Mouse (Mus musculus) kidney, adult 18-20 months (tissue): ENCODE measurements around the gene Rtl3.

Experiments used
- DNase-seq: peaks from one replicate; pipeline ENCODE4 v3.0.0; 2021

Gene Rtl3

GRCm38 (mm10) chrX:106840409-106840808, at the start of gene Rtl3:
Rtl3 (minus strand) TSS chrX:106840644.
- no peak for DNase-seq

GRCm38 (mm10) chrX:106872315-106872714, 31.9 kb upstream of the Rtl3 start:
- DNase-seq = no peak

GRCm38 (mm10) chrX:106871894-106872293, 31.4 kb upstream of the Rtl3 start:
- no peak for DNase-seq

- DNase-seq = no peak
Observed at GRCm38 (mm10) chrX:106871426-106871825, 31.0 kb upstream of the Rtl3 start.

- no peak for DNase-seq
Observed at GRCm38 (mm10) chrX:106853523-106854300, 13.3 kb upstream of the Rtl3 start.

GRCm38 (mm10) chrX:106839591-106839990, 853 bp downstream of the Rtl3 start:
- no peak for DNase-seq

- no peak for DNase-seq
Observed at GRCm38 (mm10) chrX:106830494-106830893, 9.9 kb downstream of the Rtl3 start.

- DNase-seq = no peak
Observed at GRCm38 (mm10) chrX:106809560-106810226, 30.8 kb downstream of the Rtl3 start.

- no peak for DNase-seq
Observed at GRCm38 (mm10) chrX:106804387-106804786, 36.1 kb downstream of the Rtl3 start.

GRCm38 (mm10) chrX:106794686-106795085, 45.8 kb downstream of the Rtl3 start:
- DNase-seq = no peak
